In genomic region chr6:143439484-143439883, GRCm38 (mm10) we compare ENCODE assay signal across 22 mouse cellular contexts.
DNase-seq lines count a peak whose midpoint lies in the region; ATAC-seq and TF ChIP-seq lines count a peak whose summit lies in the region.
"Had no signal": no experiment of that assay in that cellular context is flagged by ENCODE, and none has a peak within 500 bp of the region (broad histone marks: within the 10 kb centered on the region; RNA-seq: fewer than 3 reads in every experiment).

No protein-coding gene starts in this region.

- no peak for ATAC-seq in forebrain, embryonic 15.5 days (replicated peaks)
- ATAC-seq in forebrain, embryonic 11.5 days (replicated peaks; ENCODE audit: low FRiP score) = no peak
- ATAC-seq in forebrain, embryonic 16.5 days = peak; percentile 59; the same call in 1 of the 2 replicates
- no peak for ATAC-seq in midbrain, embryonic 11.5 days (ENCODE audit: low FRiP score)
- ATAC-seq: activated CD4-positive, CD25-positive, alpha-beta regulatory T cell, adult 4 months; intestine, postnatal 0 days; Patski had no signal

- H3K27me3 ChIP-seq in forebrain, embryonic 15.5 days = no peaks in the 10 kb centered on the region
- no peaks in the 10 kb centered on the region for H3K27me3 ChIP-seq in forebrain, embryonic 11.5 days (ENCODE audit: control insufficient read depth, insufficient read depth, low read length)
- no peaks in the 10 kb centered on the region for H3K27me3 ChIP-seq in forebrain, embryonic 16.5 days (replicated peaks; ENCODE audit: control insufficient read depth, insufficient read depth, low read length)
- no peaks in the 10 kb centered on the region for H3K27me3 ChIP-seq in midbrain, embryonic 11.5 days (ENCODE audit: control insufficient read depth, insufficient read depth, low read length)
- H3K27me3 ChIP-seq: CH12.LX; heart, embryonic 12.5 days had no signal

- no peak for TF ChIP-seq CTCF in layer of hippocampus, adult 2 months (conservative IDR thresholded peaks at IDR 0.05)

- H3K4me3 ChIP-seq in forebrain, embryonic 15.5 days = no peak overlapping the region
- H3K4me3 ChIP-seq in forebrain, embryonic 11.5 days (ENCODE audit: low read depth, low read length) = no peak overlapping the region
- H3K4me3 ChIP-seq in layer of hippocampus, adult 2 months = no peak overlapping the region
- H3K4me3 ChIP-seq in forebrain, embryonic 16.5 days (replicated peaks; ENCODE audit: low read length) = no peak overlapping the region
- no peak overlapping the region for H3K4me3 ChIP-seq in midbrain, embryonic 11.5 days (ENCODE audit: low read depth, low read length)
- H3K4me3 ChIP-seq: embryonic facial prominence, embryonic 15.5 days; erythroblast, embryonic 14.5 days; heart, embryonic 12.5 days; hindbrain, embryonic 10.5 days had no signal

- H3K4me1 ChIP-seq in forebrain, embryonic 15.5 days = peaks cover 19% of the 10 kb centered on the region
- H3K4me1 ChIP-seq in forebrain, embryonic 11.5 days (replicated peaks; ENCODE audit: control insufficient read depth, insufficient read depth, low read length) = no peaks in the 10 kb centered on the region
- peaks cover 17% of the 10 kb centered on the region for H3K4me1 ChIP-seq in forebrain, embryonic 16.5 days (replicated peaks; ENCODE audit: control insufficient read depth, insufficient read depth, low read length)
- H3K4me1 ChIP-seq in midbrain, embryonic 11.5 days (ENCODE audit: control insufficient read depth, insufficient read depth, low read length) = peaks cover 10% of the 10 kb centered on the region
- H3K4me1 ChIP-seq: heart, embryonic 12.5 days had no signal

- no peak overlapping the region for H3K9ac ChIP-seq in forebrain, embryonic 15.5 days (replicated peaks)
- no peak overlapping the region for H3K9ac ChIP-seq in forebrain, embryonic 11.5 days (ENCODE audit: low read length)
- H3K9ac ChIP-seq in forebrain, embryonic 16.5 days (replicated peaks; ENCODE audit: low read depth, low read length) = no peak overlapping the region
- no peak overlapping the region for H3K9ac ChIP-seq in midbrain, embryonic 11.5 days (ENCODE audit: low read length)
- H3K9ac ChIP-seq: embryonic facial prominence, embryonic 15.5 days; heart, embryonic 12.5 days; hindbrain, embryonic 14.5 days had no signal

- H3K27ac ChIP-seq in forebrain, embryonic 15.5 days (replicated peaks) = peak overlapping the region; percentile 46
- H3K27ac ChIP-seq in forebrain, embryonic 11.5 days (ENCODE audit: low read depth, low read length) = no peak overlapping the region
- H3K27ac ChIP-seq in layer of hippocampus, adult 2 months = no peak overlapping the region
- H3K27ac ChIP-seq in forebrain, embryonic 16.5 days (ENCODE audit: low read length) = no peak overlapping the region
- H3K27ac ChIP-seq in midbrain, embryonic 11.5 days (ENCODE audit: low read depth, low read length) = no peak overlapping the region
- H3K27ac ChIP-seq: embryonic facial prominence, embryonic 15.5 days; hindbrain, embryonic 10.5 days; hindbrain, embryonic 14.5 days had no signal

- H3K9me3 ChIP-seq in forebrain, embryonic 15.5 days = no peaks in the 10 kb centered on the region
- H3K9me3 ChIP-seq in forebrain, embryonic 11.5 days (ENCODE audit: control insufficient read depth, low read length) = no peaks in the 10 kb centered on the region
- H3K9me3 ChIP-seq in forebrain, embryonic 16.5 days (ENCODE audit: control insufficient read depth, low read length) = no peaks in the 10 kb centered on the region
- H3K9me3 ChIP-seq in midbrain, embryonic 11.5 days (ENCODE audit: control insufficient read depth, low read length) = no peaks in the 10 kb centered on the region
- H3K9me3 ChIP-seq: embryonic facial prominence, embryonic 15.5 days; heart, embryonic 12.5 days; hindbrain, embryonic 10.5 days had no signal

- no peak overlapping the region for H3K4me2 ChIP-seq in forebrain, embryonic 15.5 days (replicated peaks)
- no peak overlapping the region for H3K4me2 ChIP-seq in forebrain, embryonic 11.5 days (ENCODE audit: low read depth, low read length, severe bottlenecking)
- no peak overlapping the region for H3K4me2 ChIP-seq in forebrain, embryonic 16.5 days (ENCODE audit: low read length)
- no peak overlapping the region for H3K4me2 ChIP-seq in midbrain, embryonic 11.5 days
- H3K4me2 ChIP-seq: embryonic facial prominence, embryonic 15.5 days; heart, embryonic 12.5 days; hindbrain, embryonic 14.5 days had no signal

- DNase-seq in forebrain, embryonic 11.5 days (ENCODE audit: low spot score) = no peak
- DNase-seq in layer of hippocampus, adult 9-11 months = peak; percentile 35
- DNase-seq in layer of hippocampus, adult 2 months (ENCODE audit: low spot score in 2 of 2) = no peak
- DNase-seq in midbrain, embryonic 11.5 days (ENCODE audit: low spot score, missing footprints) = no peak
- no peak for DNase-seq in thymus, postnatal 14 days
- DNase-seq: adrenal gland, postnatal 14 days; cerebellum, adult 2 months; cerebellum, postnatal 10 days; embryo, embryonic 11 days; gastrocnemius, postnatal 10 days; heart, adult 18-20 months had no signal

- no peaks in the 10 kb centered on the region for H3K36me3 ChIP-seq in forebrain, embryonic 15.5 days
- no peaks in the 10 kb centered on the region for H3K36me3 ChIP-seq in forebrain, embryonic 11.5 days (ENCODE audit: control insufficient read depth, insufficient read depth, low read length)
- no peaks in the 10 kb centered on the region for H3K36me3 ChIP-seq in forebrain, embryonic 16.5 days (ENCODE audit: control insufficient read depth, insufficient read depth)
- H3K36me3 ChIP-seq in midbrain, embryonic 11.5 days (ENCODE audit: control insufficient read depth, insufficient read depth, low read length) = no peaks in the 10 kb centered on the region
- H3K36me3 ChIP-seq: embryonic facial prominence, embryonic 15.5 days; heart, embryonic 12.5 days; hindbrain, embryonic 10.5 days had no signal

- WGBS in forebrain, embryonic 15.5 days = 67% methylated on average over 10 of the region's 10 CpGs
- 93% methylated on average over 10 of the region's 10 CpGs for WGBS in forebrain, embryonic 11.5 days
- WGBS in forebrain, embryonic 16.5 days = 63% methylated on average over 10 of the region's 10 CpGs
- 95% methylated on average over 10 of the region's 10 CpGs for WGBS in midbrain, embryonic 11.5 days
